ENCODE assay signal across 9 mouse cellular contexts in the genomic region with DNA sequence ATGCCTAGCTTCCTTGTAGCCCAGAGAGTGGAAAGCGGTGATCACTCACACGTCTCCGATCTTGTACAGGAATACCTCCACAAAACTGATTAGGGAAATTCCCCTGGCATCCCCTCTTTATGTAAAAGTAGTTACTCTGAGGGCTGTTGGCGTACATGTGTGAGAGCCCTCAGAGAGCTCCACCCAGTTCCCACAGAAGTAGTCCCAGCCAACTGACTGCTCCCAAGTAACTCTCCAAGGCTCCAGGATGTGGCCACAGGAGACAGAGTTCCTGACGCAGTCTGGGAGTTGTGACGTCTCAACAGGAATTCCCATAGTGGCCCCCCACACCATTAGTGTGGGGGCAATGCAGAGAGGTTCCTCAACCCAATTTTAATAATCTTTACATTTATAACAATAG. TPM values are rescaled to one million over a fixed set of nuclear protein-coding genes. Genes with fewer than 3 reads are reported as not detected.
DNase-seq lines count a peak whose midpoint lies in the region; ATAC-seq and TF ChIP-seq lines count a peak whose summit lies in the region.
"Had no signal": no experiment of that assay in that cellular context is flagged by ENCODE, and none has a peak within 500 bp of the region (broad histone marks: within the 10 kb centered on the region; RNA-seq: fewer than 3 reads in every experiment).

No protein-coding gene starts in this region.

- TF ChIP-seq CTCF in C2C12 (IDR thresholded peaks at IDR 0.05; ENCODE audit: control insufficient read depth, insufficient read depth, insufficient read length), result no peak

- 41% methylated on average over 6 of the region's 6 CpGs for WGBS in forebrain, embryonic 16.5 days
- WGBS in lung, embryonic 16.5 days, result 36% methylated on average over 6 of the region's 6 CpGs

- peaks cover 16% of the 10 kb centered on the region for H3K4me1 ChIP-seq in forebrain, embryonic 16.5 days (replicated peaks; ENCODE audit: control insufficient read depth, insufficient read depth, low read length)
- H3K4me1 ChIP-seq in lung, embryonic 16.5 days (replicated peaks; ENCODE audit: control insufficient read depth, insufficient read depth, low read length), result peaks cover 3% of the 10 kb centered on the region; the same call in 1 of the 2 replicates

- ATAC-seq in forebrain, embryonic 16.5 days, result no peak
- ATAC-seq in lung, embryonic 16.5 days (ENCODE audit: low read depth), result peak; percentile 45; the same call in 1 of the 2 replicates

- peaks cover 10% of the 10 kb centered on the region for H3K36me3 ChIP-seq in C2C12 (ENCODE audit: control insufficient read depth, insufficient read depth)
- H3K36me3 ChIP-seq in forebrain, embryonic 16.5 days (ENCODE audit: control insufficient read depth, insufficient read depth), result no peaks in the 10 kb centered on the region
- no peaks in the 10 kb centered on the region for H3K36me3 ChIP-seq in lung, embryonic 16.5 days (ENCODE audit: control insufficient read depth, insufficient read depth, low read length)

- H3K27ac ChIP-seq in forebrain, embryonic 16.5 days (ENCODE audit: low read length), result no peak overlapping the region
- no peak overlapping the region for H3K27ac ChIP-seq in lung, embryonic 16.5 days (ENCODE audit: low read length)

- no peaks in the 10 kb centered on the region for H3K9me3 ChIP-seq in forebrain, embryonic 16.5 days (ENCODE audit: control insufficient read depth, low read length)
- no peaks in the 10 kb centered on the region for H3K9me3 ChIP-seq in lung, embryonic 16.5 days (ENCODE audit: control insufficient read depth, low read length)

- peaks cover 37% of the 10 kb centered on the region for H3K79me2 ChIP-seq in C2C12 (ENCODE audit: control insufficient read depth, insufficient read depth)

- intact Hi-C loops in left cerebral cortex, postnatal 36 days (cut with DNase I), result no loop called here

- peaks cover 9% of the 10 kb centered on the region for H3K79me3 ChIP-seq in C2C12 (ENCODE audit: low read depth)

- DNase-seq in cerebellum, adult 9-11 months, result peak; percentile 11
- DNase-seq in cerebellum, postnatal 10 days, result no peak
- DNase-seq in thymus, postnatal 36 days, result no peak
- no peak for DNase-seq in spleen, adult 12 weeks (ENCODE audit: low spot score)
- DNase-seq in left cerebral cortex, postnatal 36 days (ENCODE audit: low spot score in 2 of 2), result no peak
- DNase-seq: kidney, adult 18-20 months had no signal

- H3ac ChIP-seq in C2C12 (ENCODE audit: control insufficient read depth, insufficient read length, low read depth), result no peak overlapping the region

- peak overlapping the region; percentile 40 for H3K4me3 ChIP-seq in C2C12 (ENCODE audit: insufficient read depth, poor library complexity, severe bottlenecking)
- peak overlapping the region; percentile 6; the same call in 1 of the 2 replicates for H3K4me3 ChIP-seq in forebrain, embryonic 16.5 days (replicated peaks; ENCODE audit: low read length)
- peak overlapping the region; percentile 78 for H3K4me3 ChIP-seq in lung, embryonic 16.5 days (ENCODE audit: low read length)

- H3K27me3 ChIP-seq in C2C12 (ENCODE audit: control insufficient read depth, insufficient read depth, insufficient read length), result no peaks in the 10 kb centered on the region
- H3K27me3 ChIP-seq in forebrain, embryonic 16.5 days (replicated peaks; ENCODE audit: control insufficient read depth, insufficient read depth, low read length), result no peaks in the 10 kb centered on the region
- no peaks in the 10 kb centered on the region for H3K27me3 ChIP-seq in lung, embryonic 16.5 days (ENCODE audit: control insufficient read depth, insufficient read depth, low read depth, low read length)

- no peak overlapping the region; the same call in 1 of the 2 replicates for H3K9ac ChIP-seq in forebrain, embryonic 16.5 days (replicated peaks; ENCODE audit: low read depth, low read length)
- H3K9ac ChIP-seq in lung, embryonic 16.5 days (ENCODE audit: low read length), result peak overlapping the region; percentile 72; the same call in 1 of the 2 replicates

- H3K4me2 ChIP-seq in forebrain, embryonic 16.5 days (ENCODE audit: low read length), result peak overlapping the region; percentile 83
- peak overlapping the region; percentile 99 for H3K4me2 ChIP-seq in lung, embryonic 16.5 days (ENCODE audit: low read depth, low read length)

TF ChIP-seq in C2C12, 6 proteins besides CTCF, POLR2A, EP300 and RAD21:
- no peak for TF ChIP-seq MYOD1 (IDR thresholded peaks at IDR 0.05; ENCODE audit: control insufficient read depth, insufficient read length, low read depth)
- TF ChIP-seq FOSL1 (IDR thresholded peaks at IDR 0.05; ENCODE audit: insufficient read depth, low read length, poor library complexity, severe bottlenecking), result no peak
- TF ChIP-seq CEBPB (IDR thresholded peaks at IDR 0.05; ENCODE audit: low read depth), result no peak
- no peak for TF ChIP-seq MAX (IDR thresholded peaks at IDR 0.05)
- TF ChIP-seq USF1 (IDR thresholded peaks at IDR 0.05; ENCODE audit: low read depth), result no peak
- TF ChIP-seq MYOG (IDR thresholded peaks at IDR 0.05; ENCODE audit: control insufficient read depth, extremely low read depth, insufficient read length), result no peak

RNA-seq across cellular contexts. Expression of a gene that starts 1.0 kb away (rescaled TPM):
- polyA plus RNA-seq in C2C12 (2012; fragmentation: generic; extraction: Trizol), result 4.3 TPM
- polyA plus RNA-seq in forebrain, embryonic 16.5 days (2015; fragmentation: Nextera tagmentation; extraction: Ambion mirVana), result 6.5 and 11.1 TPM in 2 replicates
- 6.5 and 6.8 TPM in 2 replicates for polyA plus RNA-seq in lung, embryonic 16.5 days (2015; fragmentation: Nextera tagmentation; extraction: Ambion mirVana)
- total RNA-seq in left cerebral cortex, postnatal 36 days (2021), result 10 to 100 TPM; 16.8 to 33.1 TPM

RNA-seq across cellular contexts. Expression of a gene that starts 31.3 kb away (rescaled TPM):
- 20.7 TPM for polyA plus RNA-seq in C2C12 (2012; fragmentation: generic; extraction: Trizol)
- 4.3 and 4.4 TPM in 2 replicates for polyA plus RNA-seq in forebrain, embryonic 16.5 days (2015; fragmentation: Nextera tagmentation; extraction: Ambion mirVana)
- 3.6 and 4.3 TPM in 2 replicates for polyA plus RNA-seq in lung, embryonic 16.5 days (2015; fragmentation: Nextera tagmentation; extraction: Ambion mirVana)
- 1 to 10 TPM; 8.1 to 8.8 TPM for total RNA-seq in left cerebral cortex, postnatal 36 days (2021)

Comparison
In these comparisons a context has a peak if more than half of its experiments do, and no peak if none do; other contexts are left out.
1. H3K4me3 ChIP-seq: peak in every context shown above with its lines; median percentile 78 in lung, embryonic 16.5 days; 40 in C2C12; 6 in forebrain, embryonic 16.5 days.